Mouse (Mus musculus) cerebellum, adult 8-10 months (tissue): Measurements from ENCODE around the gene Fpgs.

Experiments
- DNase-seq: peaks from one replicate; pipeline ENCODE4 v3.0.0; 2022

Gene Fpgs

GRCm38 (mm10) chr2:32665853-32666252, 38.1 kb downstream of the Fpgs start:
- no peak for DNase-seq

GRCm38 (mm10) chr2:32665345-32665744, 38.6 kb downstream of the Fpgs start:
- no peak for DNase-seq

GRCm38 (mm10) chr2:32662291-32662690, 41.7 kb downstream of the Fpgs start:
- no peak for DNase-seq

- no peak for DNase-seq
These were observed 42.3 kb downstream of the Fpgs start for GRCm38 (mm10) chr2:32661509-32662107.

GRCm38 (mm10) chr2:32658873-32659272, 45.1 kb downstream of the Fpgs start:
- no peak for DNase-seq

GRCm38 (mm10) chr2:32655826-32656225, 48.1 kb downstream of the Fpgs start:
- DNase-seq, result no peak

GRCm38 (mm10) chr2:32655394-32655744, 48.6 kb downstream of the Fpgs start:
- no peak for DNase-seq

GRCm38 (mm10) chr2:32654743-32655393, 49.1 kb downstream of the Fpgs start:
- no peak for DNase-seq

GRCm38 (mm10) chr2:32653764-32654163, 50.2 kb downstream of the Fpgs start:
- DNase-seq, result no peak

- no peak for DNase-seq
These were observed 56.6 kb downstream of the Fpgs start for GRCm38 (mm10) chr2:32647366-32647765.

- DNase-seq, result no peak
These were observed 57.4 kb downstream of the Fpgs start, which contains the start of gene Eng for GRCm38 (mm10) chr2:32646379-32647056. TSS of gene Eng (plus strand) at chr2:32646595.

- DNase-seq, result no peak
These were observed 58.3 kb downstream of the Fpgs start for GRCm38 (mm10) chr2:32645647-32646046.

- DNase-seq, result no peak
These were observed 59.0 kb downstream of the Fpgs start for GRCm38 (mm10) chr2:32644799-32645475.

GRCm38 (mm10) chr2:32644083-32644482, 59.9 kb downstream of the Fpgs start:
- no peak for DNase-seq

- no peak for DNase-seq
These were observed 61.1 kb downstream of the Fpgs start for GRCm38 (mm10) chr2:32642813-32643212.

GRCm38 (mm10) chr2:32641810-32642209, 62.1 kb downstream of the Fpgs start:
- no peak for DNase-seq

- DNase-seq, result no peak
These were observed 63.3 kb downstream of the Fpgs start for GRCm38 (mm10) chr2:32640550-32641051.

- DNase-seq, result no peak
These were observed 64.3 kb downstream of the Fpgs start for GRCm38 (mm10) chr2:32639632-32640031.

GRCm38 (mm10) chr2:32637778-32638281, 66.1 kb downstream of the Fpgs start:
- no peak for DNase-seq

- DNase-seq, result no peak
These were observed 67.3 kb downstream of the Fpgs start for GRCm38 (mm10) chr2:32636617-32637016.

GRCm38 (mm10) chr2:32634277-32635105, 69.5 kb downstream of the Fpgs start:
- DNase-seq, result no peak

- no peak for DNase-seq
These were observed 70.3 kb downstream of the Fpgs start for GRCm38 (mm10) chr2:32633660-32634059.
